Mouse (Mus musculus): ENCODE results near the gene Sap30.
"Not testable (repeated sequence)": the region's sequence is repeated elsewhere in the genome, so short reads cannot be mapped to it uniquely, and the experiment has no call there.

The Sap30 gene

DNA sequence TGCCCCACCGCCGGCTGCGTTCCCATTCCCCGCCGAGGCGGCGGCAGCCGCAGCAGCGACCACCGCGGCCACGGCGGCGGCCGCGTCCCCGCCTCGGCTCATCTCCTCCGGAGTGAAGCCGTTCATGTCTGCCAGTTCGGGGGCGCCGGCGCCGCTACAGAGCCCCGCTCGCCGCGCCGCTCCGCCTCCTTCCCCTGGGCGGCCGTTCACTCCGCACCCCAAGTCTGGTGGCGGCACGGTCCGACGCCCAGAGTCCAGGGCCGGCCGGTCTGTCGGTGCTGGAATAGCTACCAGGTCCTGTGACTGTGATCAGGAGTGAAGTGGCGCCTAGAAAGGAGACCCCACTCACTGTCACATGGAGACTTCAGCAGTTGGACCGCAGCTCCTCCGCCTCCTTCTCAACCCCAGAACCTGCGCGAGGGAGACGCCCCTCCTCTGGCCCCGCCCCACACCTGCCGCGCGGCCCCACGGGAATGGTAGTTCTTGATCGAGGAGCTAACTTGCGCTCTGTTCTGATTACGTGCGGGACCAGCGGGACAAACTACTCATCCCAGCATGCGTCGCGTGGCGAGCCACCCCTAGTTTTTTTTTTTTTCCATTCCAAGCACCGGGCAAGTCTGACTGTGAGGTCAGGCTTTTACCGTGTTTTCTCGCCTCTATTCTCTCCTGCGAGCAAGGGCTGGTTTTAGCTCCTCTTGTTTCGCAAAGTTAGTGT is at the start of gene Sap30:
Gene Sap30, minus strand, starts transcription at position 420 of the 715 bp plus-strand sequence.
- peak; percentile 99 for DNase-seq (ENCODE audit: low read depth)

DNA sequence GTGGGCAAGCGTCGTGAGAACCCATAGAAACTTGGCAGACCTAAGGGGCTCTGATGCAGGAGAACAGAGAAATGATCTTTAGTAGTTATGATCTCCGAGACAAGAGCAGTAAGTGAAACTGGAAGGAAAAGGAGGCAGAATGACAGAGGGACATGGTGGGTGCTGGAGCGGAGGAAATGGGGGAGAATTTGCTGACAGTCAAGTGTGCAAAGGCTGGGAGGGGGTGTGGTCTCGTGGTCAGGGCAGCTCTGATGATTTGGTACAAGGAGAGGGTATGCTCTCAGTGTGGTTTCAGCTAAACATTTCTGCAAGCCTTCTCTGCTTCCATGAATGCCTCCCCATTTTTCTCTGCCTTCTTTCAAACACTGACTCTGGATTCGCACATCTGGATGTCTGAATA is 48.5 kb upstream of the Sap30 start:
- no peak for DNase-seq (ENCODE audit: low read depth)

DNA sequence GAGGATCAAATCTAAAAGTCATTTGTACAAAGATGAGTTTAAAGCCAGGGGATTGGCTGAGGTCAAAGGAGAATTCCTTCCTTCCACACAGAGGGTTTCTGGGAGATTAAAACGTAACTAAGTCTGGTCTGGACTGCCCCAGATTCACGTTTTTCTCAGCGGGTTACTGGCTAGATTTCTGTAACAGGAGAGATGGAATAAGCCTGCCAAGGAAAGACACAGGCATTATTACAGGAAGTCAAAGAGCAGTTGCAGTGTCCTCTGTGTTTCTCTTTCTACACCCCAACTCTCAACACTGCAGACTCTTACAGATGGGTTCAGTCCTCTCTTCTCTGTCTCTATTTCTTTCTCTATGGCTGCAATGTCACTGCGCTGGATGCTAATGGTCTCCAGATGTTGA is 46.8 kb upstream of the Sap30 start:
- DNase-seq (ENCODE audit: low read depth) = no peak

DNA sequence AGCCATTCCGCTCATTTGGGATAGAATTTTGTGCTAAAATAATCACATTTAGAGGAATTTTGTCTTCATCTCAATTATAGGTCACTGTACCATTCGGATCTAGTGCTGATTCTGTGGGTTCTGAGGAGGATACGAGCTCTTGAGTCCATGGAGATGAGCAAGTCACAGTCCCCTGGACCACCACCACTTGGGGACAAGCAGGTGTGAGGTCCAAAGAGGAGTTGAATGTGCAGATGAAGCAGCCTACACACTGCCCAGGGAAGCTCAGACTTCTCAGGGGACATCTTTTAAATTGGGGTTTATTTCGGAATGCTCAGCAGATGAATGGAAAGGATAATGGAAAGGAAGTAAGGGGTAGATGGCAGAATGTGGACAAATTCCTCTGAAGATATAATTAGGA is 45.4 kb upstream of the Sap30 start:
- no peak for DNase-seq (ENCODE audit: low read depth)

DNA sequence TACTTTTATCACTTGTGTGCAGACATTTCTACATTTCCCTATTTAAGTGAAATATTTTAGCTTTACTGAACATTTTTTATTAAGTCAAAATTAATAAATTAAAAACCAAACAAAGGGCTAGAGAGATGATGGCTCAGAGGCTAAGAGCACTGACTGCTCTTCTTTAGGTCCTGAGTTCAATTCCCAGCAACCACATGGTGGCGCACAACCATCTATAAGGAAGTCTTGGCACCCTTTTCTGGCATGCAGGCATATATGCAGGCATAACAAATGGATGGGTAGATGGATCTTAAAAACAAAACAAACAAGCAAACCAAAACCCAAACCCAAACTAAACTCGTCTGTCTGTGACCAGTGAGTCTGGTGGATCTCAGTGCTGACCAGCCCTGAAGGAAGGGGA is 44.6 kb upstream of the Sap30 start:
- peak; percentile 72 for DNase-seq (ENCODE audit: low read depth)

DNA sequence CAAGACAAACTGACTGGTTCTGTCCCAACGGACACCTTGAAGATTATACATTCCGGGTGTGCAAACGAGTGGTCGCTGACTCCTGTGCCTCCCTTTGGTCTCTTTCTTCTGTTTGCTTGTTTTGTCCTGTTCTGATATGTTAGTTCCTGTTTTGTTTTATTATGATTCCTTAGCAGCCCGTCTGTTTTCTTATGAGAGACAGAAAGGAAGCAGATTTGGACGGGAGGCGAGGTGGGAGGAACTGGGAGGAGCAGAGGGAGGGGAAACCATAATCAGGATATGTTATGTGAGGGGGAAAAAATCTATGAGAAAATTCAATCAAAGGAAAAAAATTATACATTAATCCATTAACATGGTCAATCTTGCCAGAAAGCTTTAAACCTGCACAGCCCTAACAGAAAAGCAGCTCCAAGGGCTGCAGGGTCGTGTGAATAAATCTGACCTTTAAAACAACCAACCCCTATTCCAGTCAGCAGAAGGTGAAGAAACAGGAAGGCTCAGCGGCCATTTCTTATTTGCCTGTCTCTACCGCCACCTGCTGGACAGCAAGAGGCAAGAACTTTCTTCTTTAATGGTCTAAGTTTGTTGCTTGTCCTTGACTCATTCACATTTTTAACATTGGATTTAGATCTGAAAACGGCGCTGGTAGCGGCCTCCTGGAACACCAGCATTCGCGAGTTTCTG is 43.1 kb upstream of the Sap30 start:
- peak; percentile 93 for DNase-seq (ENCODE audit: low read depth)

DNA sequence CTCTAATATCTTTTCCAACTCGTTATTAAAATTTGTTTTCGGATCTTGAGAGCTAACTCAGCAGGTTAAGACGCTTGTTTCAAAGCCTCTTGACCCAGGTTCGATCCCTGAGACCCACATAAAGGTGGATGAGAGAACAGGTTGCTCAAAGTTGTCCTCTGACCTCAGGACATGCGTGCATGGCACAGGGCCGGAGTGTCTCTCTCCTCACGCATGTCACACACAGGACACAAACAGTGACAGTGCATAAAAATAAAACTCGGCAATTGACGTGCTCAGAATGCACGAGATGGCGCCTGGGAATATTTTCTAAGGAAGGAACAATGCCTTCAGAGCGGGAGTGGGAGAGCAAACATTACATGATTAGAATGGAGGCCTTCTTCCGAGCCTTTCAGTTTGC is 42.6 kb upstream of the Sap30 start:
- no peak for DNase-seq (ENCODE audit: low read depth)

DNA sequence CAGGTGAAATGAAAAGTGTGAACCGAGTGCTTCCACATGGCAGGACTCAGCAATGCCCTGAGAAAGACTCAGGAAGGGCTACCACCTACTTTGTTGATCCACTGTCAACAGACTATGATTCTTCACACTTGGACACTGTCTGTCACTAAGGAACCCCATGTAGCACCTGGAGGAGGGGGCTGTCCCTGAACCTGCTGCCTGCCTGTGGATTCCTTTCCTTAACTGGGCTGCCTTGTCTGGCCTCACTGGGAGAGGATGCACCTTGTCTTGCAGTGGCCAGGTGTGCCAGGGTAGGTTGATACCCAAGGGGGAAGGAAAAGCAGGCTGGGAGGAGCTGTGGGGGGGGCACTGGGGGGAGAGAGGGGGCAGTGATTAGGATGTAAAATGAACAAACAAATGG is 40.4 kb upstream of the Sap30 start:
- no peak for DNase-seq (ENCODE audit: low read depth)

DNA sequence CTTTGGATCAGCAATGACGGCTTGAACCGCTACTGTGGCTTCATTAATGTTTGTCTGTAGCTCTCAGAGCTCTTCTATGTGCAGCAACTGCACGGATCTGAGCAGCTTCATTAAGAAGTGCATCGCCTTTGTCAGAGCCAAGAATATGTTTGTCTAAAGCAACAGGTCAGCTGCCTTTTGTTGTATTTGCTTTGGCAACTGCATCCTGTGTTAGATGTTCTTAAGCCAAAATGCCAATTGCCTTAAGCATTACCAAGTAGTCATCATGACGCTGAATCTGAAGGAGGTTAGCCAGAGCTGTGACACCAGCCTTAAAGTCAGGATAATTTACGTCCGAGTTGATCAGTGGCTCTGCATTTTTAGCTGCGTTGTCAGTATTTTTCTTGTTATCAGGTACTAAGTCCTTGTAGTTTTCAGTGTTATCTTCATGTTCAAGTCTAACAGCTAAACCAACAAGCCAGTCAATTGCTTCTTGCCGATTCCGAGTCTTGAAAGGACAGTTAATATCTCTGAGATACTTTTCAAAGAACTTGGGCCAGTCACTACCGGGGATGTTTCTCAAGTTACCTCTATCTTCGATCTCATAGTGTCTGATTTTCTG is 32.6 kb upstream of the Sap30 start:
- peak; percentile 55 for DNase-seq (ENCODE audit: low read depth)

DNA sequence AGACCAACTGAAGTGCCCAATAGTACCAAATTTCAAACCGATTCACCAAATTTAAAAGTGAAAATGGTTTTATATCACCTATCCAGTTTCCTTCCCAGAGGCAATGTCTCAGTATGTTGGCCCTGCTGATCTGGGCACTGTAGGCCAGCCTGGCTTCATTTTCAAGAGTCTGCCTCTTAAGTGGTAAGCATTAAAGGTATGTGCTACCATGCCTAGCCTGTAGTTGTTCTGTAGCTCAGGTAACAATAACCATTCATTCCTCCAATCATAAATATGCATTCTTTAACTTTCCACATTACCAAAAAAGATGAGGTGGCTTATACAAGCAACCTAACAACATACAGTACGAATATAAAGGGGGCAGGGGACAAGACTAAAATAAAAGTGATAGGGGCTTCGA is 30.1 kb upstream of the Sap30 start:
- DNase-seq (ENCODE audit: low read depth) = no peak

DNA sequence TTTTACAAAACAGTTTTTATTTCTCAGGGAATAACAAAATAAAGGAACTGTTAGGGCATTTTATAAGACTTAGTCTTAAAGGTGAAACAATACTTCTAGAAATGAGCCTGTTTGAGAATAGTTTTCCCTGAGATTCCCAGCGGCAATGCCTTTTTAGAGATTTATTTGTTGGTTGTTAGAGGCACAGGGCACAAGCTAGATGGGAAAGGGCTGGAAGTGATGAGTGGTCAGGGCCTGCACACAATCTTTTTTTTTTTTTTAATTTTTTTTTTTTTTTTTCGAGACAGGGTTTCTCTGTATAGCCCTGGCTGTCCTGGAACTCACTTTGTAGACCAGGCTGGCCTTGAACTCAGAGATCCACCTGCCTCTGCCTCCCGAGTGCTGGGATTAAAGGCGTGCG is 29.0 kb upstream of the Sap30 start:
- not testable (repeated sequence) for DNase-seq (ENCODE audit: low read depth)

DNA sequence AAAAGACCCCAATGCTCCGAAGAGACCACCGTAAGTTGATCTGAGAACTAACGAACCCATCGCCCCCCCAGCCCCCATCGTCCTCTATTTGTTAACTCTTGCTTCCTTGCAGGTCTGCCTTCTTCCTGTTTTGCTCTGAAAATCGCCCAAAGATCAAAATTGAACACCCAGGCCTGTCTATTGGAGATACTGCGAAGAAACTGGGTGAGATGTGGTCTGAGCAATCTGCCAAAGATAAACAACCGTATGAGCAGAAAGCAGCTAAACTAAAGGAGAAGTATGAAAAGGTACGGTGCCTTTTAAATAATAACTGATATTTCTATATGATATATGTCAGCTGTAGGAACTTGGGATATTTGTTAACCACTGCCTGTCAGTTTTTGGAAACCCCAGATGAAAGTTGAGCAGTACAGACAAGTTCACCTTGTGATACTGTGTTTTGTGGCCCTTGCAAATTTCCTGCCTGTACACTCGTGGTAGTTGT is 25.6 kb upstream of the Sap30 start:
- not testable (repeated sequence) for DNase-seq (ENCODE audit: low read depth)

DNA sequence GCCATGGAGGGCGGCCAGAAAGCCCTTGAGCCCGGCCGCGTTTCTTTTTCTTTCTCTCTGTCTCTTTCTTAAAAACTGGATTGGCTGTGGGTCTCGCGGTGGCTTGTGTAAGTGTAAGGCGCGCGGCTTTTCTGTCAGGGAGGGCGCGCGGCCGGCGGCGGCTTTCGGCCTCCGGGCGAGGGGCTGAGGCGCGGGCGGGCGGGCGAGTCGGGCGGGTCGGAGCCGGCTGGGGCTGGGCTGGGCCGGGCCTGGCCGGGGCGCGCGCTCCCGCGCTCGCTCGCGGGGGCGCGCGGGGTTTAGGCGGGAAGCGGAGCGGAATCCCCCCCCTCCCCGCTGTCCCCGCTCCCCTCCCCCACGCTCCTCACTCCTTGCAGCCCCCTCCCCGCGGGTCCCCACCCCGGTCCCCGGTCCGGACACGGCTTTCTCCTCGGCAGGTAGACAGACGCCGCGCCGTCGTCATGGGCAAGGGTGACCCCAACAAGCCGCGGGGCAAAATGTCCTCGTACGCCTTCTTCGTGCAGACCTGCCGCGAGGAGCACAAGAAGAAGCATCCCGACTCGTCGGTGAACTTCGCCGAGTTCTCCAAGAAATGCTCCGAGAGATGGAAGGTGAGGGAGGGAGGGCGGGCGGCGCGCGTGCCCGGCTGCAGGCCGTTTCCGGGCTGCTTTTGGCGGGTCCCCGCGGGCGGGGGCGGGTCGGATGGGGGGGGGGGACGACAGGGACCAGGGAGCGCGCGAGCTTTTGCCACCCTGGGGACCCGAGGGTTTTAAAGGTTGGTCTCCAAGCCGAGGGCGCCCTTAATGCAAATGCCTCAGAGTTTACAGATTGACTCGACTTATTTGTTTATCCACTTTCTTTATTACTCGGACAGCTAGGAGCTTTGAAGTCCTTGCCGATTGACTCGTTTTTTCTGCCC is 24.7 kb upstream of the Sap30 start:
- peak; percentile 78 for DNase-seq (ENCODE audit: low read depth)

DNA sequence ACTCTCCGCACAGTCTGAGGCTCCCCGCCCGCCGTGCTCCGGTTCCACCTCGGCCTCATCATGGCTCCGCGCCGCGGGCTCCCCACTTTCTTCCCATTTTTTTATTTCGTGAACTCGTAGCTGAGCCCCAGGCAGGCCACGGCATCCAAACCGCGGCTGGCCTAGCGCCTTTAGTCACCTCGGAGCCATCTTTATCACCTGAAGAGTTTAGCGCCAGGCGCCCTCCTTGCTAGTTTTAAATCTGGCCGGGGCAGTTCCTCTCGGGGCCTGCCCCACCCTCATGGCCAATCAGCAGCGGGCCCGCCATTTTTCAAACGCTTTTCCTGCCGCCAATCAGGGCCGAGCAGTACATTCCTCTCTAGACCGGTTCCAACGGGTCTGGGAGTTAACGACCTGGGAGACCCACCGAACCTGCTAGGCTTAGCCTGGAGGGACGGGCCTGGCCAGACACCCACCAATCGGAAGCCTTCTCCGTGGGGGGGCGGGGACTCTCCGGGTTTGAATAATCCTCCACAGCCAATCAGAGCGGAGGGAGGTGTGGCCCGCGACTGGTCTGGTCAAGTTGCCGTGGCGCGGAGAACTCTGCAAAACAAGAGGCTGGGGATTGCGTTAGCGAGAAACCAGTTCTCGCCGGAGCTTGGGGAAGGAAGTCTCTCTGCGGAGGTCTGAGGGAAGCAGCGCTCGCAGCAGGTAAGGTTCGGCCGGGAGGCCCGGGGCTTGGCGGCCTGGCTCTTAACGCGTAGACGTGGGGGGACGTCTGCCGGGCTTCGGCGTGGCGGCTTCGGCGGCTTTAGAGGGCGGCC is 23.9 kb upstream of the Sap30 start, which contains the start of gene Hmgb2:
Gene Hmgb2, plus strand, starts transcription at position 592 of the 803 bp plus-strand sequence.
- peak; percentile 100 for DNase-seq (ENCODE audit: low read depth)

DNA sequence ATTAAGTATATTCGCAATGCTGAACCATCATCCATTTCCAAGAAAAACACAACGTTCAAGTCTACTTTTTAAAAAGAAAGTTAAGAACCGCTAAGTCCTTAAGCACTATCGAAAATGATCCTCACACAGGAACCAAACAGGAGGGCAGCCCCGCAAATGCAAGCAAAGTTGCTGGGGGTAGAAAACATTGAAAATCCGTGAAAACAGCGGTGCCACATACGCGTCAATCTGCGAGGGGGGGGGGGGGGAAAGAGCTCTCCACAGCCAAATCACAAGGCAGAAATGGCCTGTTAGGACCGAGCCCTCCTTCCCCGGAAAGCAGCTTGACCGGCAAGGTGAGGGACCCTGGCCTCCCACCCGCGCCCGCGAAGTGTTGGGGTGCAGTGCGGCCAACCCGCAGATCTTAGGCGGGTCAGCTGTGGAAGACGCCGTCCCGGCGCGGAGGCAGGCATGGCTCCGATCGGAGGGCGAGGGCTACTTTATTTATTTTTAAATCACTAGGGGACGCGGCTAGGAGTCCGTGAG is 23.2 kb upstream of the Sap30 start:
- DNase-seq (ENCODE audit: low read depth) = no peak

DNA sequence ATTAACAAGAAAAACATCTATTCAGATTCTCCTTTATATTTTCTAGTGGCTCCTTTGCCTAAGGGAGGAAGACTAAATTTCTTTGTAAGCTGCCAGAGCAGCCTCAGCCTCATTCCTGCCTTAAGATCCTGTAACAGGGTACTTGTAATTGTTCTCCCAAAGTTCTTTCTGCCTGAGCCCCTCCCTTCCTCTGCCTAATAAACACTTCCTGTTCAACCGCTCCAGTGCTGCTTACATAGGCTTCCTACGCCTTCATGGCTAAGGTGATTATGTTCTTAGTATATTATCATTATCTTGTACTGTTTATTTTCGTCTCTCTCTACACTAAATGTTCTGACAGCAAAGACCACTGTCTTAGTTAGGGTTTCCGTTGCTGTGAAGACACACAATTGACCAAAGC is 21.0 kb upstream of the Sap30 start:
- DNase-seq (ENCODE audit: low read depth) = no peak

DNA sequence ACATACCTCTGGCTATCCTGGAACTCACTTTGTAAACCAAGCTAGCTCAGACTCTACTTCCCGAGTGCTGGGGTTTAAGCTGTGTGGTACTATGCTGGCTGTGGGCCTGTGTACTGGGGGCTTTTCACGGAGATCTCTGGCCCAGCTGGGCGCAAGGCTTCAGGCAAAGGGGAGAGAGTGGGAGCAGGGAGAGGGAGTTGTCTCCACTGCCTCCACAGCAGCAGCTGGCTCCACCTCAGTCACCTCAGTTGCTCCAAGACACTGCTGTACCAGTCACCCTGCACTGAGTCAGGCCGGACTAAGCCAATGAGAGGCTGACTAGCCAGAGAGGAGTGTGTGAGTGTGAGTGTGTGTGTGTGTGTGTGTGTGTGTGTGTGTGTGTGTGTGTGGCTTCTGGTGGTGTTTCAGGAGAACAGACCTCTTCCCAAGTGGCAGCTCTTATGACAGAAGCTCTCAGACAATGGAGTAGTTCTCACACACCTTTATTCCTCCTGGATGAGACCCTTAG is 19.9 kb upstream of the Sap30 start:
- DNase-seq (ENCODE audit: low read depth) = no peak

DNA sequence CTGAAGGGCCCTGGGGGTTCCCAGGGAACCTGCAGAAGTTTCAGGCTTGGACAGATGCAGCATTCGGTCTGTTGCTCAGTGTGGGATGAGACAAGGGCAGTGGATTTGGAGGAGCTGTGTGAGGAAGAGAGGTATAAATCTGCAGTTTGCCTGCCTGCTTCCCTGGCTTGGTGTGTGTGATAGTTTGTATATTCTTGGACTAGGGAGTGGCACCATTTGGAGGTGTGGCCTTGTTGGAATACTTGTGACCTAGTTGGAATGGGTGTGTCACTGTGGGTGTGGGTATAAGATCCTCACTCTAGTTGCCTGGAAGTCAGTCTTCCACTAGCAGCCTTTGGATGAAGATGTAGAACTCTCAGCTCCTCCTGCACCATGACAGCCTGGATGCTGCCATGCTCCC is 17.8 kb upstream of the Sap30 start:
- DNase-seq (ENCODE audit: low read depth) = not testable (repeated sequence)

DNA sequence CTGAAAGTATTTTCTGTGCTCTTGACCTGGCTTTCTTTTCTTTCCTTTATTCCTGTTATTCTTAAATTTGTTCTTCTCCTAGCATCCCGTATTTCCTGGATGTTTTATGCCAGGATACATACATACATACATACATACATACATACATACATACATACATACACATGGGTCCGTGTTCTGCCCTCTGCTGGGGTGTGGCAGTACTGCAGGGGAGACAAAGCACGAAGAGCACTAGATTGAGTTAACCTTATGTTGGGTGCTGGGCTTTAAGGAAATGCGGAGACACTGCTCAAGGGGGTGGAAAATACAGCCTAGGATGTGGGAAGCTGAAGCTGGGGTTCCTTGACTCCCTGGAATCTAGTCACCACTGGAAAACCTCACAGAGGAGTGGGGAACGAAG is 16.0 kb upstream of the Sap30 start:
- peak; percentile 79 for DNase-seq (ENCODE audit: low read depth)

DNA sequence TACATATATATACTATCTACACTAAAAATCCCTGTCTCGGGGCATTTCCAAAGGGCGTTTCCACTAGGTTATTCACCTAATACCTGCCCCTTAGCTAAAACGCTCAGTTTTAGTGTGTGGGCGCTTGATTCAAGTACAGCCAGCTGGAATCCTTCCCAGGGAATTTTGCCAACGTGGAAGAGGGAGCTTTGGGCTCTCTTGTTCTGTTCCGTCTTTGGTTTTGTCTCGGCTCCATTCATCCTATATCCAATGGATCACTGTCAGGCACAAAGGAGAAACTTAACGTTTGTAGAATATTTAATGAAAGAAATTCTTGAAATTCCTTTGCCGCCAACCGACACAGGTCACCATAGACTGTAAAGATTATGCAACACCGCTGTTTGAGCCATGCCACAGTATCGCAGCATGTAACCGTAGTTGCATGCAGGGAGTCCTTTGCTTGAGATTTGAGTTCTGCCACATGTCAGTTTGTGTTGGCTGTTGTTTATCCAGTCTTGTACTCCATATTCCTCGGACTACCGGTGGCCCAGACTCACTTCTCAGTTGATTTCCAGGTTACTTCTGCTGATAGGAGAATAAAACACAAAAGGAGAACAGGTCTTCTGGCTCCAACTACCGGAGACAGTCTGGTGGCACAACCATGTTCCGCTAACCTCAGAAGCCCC is 11.3 kb upstream of the Sap30 start:
- DNase-seq (ENCODE audit: low read depth) = no peak

All from NIH3T3 (cell line).